Mouse (Mus musculus) central nervous system, embryonic 18 days (tissue): ENCODE results near the gene Soat2. TPM values are rescaled to one million over a fixed set of nuclear protein-coding genes. Genes with fewer than 3 reads are reported as not detected.

ENCODE experiments used
- polyA plus RNA-seq: library from polyadenylated mRNA; depleted of rRNA; stranded (reverse); fragments of >200 nt; gene quantifications from 2 replicates; pipeline ENCODE4 v1.2.3, GENCODE M21; 2012; rRNA removed

Gene Soat2
- 0.13 and 0.15 TPM in 2 replicates for polyA plus RNA-seq

DNA sequence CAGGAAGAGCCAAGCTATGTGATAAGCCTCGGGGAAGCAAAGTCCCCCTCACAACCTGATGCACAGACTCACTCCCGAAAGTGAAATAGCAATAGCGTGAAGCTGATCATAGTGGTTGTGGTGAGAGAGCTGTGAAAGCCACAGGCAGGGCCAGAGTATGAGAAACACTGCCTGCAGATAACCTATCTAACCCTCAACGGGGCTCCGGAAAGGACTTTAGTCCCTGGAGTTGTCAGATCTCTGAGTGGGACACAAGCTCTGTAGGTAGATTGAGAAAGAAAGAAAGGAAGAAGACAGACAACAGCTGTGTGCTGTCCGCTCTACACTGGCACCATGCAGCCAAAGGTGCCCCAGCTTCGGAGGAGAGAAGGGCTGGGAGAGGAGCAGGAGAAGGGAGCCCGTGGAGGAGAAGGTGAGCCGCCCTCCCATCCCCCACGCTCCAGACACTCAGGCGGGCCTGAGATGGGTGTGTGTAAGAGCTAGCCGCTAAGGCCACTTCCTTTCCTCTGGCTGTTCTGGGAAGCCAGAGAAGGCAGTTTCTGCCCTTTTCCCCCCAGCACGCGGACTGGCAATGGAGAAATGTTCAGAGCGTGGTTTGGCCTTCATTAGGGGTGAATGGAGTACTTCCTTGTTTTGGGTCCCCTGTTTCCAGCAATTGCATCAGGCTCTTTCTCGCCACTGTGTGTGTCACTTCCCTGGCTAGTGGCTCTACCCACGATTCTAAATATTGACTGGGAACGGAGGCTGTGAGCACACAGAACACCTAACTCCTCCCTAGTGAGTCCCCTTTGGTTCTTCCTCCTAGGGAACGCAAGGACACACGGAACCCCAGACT, at the start of gene Soat2:
Gene Soat2, plus strand, starts transcription at position 226 of the 835 bp plus-strand sequence.

GRCm38 (mm10) chr15:102136129-102136758, 14.1 kb upstream of the Soat2 start, which contains the start of gene Spryd3:
Gene Spryd3 (minus strand): TSS chr15:102136234.

DNA sequence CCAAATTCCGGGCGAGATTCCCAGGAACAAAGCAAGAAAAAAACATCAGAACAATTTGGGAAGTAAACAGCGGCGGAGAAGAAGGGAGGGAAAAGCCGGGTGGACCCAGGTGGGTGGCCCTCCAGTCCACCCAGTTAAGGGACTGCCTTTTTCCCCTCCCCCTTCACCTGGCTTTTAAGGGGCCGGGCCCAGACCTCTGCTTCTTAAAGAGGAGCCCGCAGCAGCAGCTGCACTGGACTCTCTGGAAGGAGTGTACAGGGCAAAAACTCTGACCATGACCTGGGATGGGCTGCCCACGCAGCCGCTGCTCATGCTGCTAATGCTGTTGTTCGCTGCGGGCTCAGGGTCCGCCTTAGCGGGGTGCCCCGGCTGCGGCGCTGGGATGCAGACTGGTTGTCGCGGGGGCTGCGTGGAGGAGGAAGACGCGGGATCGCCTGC, 6.0 kb upstream of the Soat2 start, which contains the start of gene Igfbp6:
Gene Igfbp6, plus strand, starts transcription at position 89 of the 438 bp plus-strand sequence.

GRCm38 (mm10) chr15:102202971-102203834, 52.9 kb downstream of the Soat2 start, which contains the start of gene Zfp740:
Gene Zfp740 (plus strand): TSS chr15:102203249.

GRCm38 (mm10) chr15:102204674-102205505, 54.6 kb downstream of the Soat2 start, which contains the start of gene Csad:
Gene Csad (minus strand): TSS chr15:102204724.

Other genes starting within 250 kb of the Soat2 start
- gene Krt4, start 225.8 kb upstream of the Soat2 start, polyA plus RNA-seq = not detected in 2 replicates
- gene Krt79, start 210.2 kb upstream of the Soat2 start, polyA plus RNA-seq = 0.21 and 0.37 TPM in 2 replicates
- 0.01 and 0.48 TPM in 2 replicates for gene Krt78, start 196.2 kb upstream of the Soat2 start, polyA plus RNA-seq
- gene Krt8, start 146.0 kb upstream of the Soat2 start, polyA plus RNA-seq = 1.5 and 55.6 TPM in 2 replicates
- 1.5 and 29.3 TPM in 2 replicates for gene Krt18, start 122.3 kb upstream of the Soat2 start, polyA plus RNA-seq
- 142 and 151 TPM in 2 replicates for gene Eif4b, start 76.8 kb upstream of the Soat2 start, polyA plus RNA-seq
- gene Tns2, start 50.1 kb upstream of the Soat2 start, polyA plus RNA-seq = 10.8 and 13.8 TPM in 2 replicates
- 109 and 115 TPM in 2 replicates for gene Spryd3, start 14.3 kb upstream of the Soat2 start, polyA plus RNA-seq
- 3.3 and 3.5 TPM in 2 replicates for gene Igfbp6, start 6.2 kb upstream of the Soat2 start, polyA plus RNA-seq
- gene Zfp740, start 52.7 kb downstream of the Soat2 start, polyA plus RNA-seq = 75.6 and 75.9 TPM in 2 replicates
- 34.7 and 35.6 TPM in 2 replicates for gene Csad, start 54.2 kb downstream of the Soat2 start, polyA plus RNA-seq
- gene Itgb7, start 81.4 kb downstream of the Soat2 start, polyA plus RNA-seq = 0.30 and 0.37 TPM in 2 replicates
- 9.8 and 11.0 TPM in 2 replicates for gene Rarg, start 107.0 kb downstream of the Soat2 start, polyA plus RNA-seq
- gene Gm9918, start 120.0 kb downstream of the Soat2 start, polyA plus RNA-seq = 0.08 and 0.23 TPM in 2 replicates
- gene Mfsd5, start 128.9 kb downstream of the Soat2 start, polyA plus RNA-seq = 41.0 and 41.5 TPM in 2 replicates
- gene Espl1, start 145.7 kb downstream of the Soat2 start, polyA plus RNA-seq = 6.2 and 6.7 TPM in 2 replicates
- 404 and 434 TPM in 2 replicates for gene Pfdn5, start 175.6 kb downstream of the Soat2 start, polyA plus RNA-seq
- 96.6 and 99.5 TPM in 2 replicates for gene Myg1, start 181.2 kb downstream of the Soat2 start, polyA plus RNA-seq
- 30.4 and 32.7 TPM in 2 replicates for gene Aaas, start 200.2 kb downstream of the Soat2 start, polyA plus RNA-seq
- 0.73 and 5.7 TPM in 2 replicates for gene Sp7, start 216.7 kb downstream of the Soat2 start, polyA plus RNA-seq